Mouse (Mus musculus) forebrain, postnatal 0 days (tissue): ENCODE results near the gene Kif28. TPM values are rescaled to one million over a fixed set of nuclear protein-coding genes. Genes with fewer than 3 reads are reported as not detected.
"Not testable (repeated sequence)": the region's sequence is repeated elsewhere in the genome, so short reads cannot be mapped to it uniquely, and the experiment has no call there.

Source experiments
- ATAC-seq: fragments of 200-750 bp; cut with Nextera tagmentation; 2 replicates; pipeline ENCODE4 v1.8.0; 2017; ENCODE audit warnings: mild to moderate bottlenecking, moderate library complexity
- DNase-seq: peaks from one replicate; pipeline ENCODE4 v3.0.0-alpha.2; 2015
- H3K27ac ChIP-seq: fragments of 300-500 bp; sonication (generic); 2 replicates; pipeline ENCODE4 v1.5.1; 2014; ENCODE audit warnings: low read depth, mild to moderate bottlenecking, antibody characterized with exemption, low read length, moderate library complexity, mixed read lengths
- H3K27me3 ChIP-seq: fragments of 300-500 bp; sonication (generic); 2 replicates; pipeline ENCODE4 v1.6.1; 2014; ENCODE audit warnings: mild to moderate bottlenecking, low read length, mixed read lengths; ENCODE audit not compliant: insufficient read depth
- H3K36me3 ChIP-seq: fragments of 300-500 bp; sonication (generic); 2 replicates; pipeline ENCODE4 v1.6.1; 2014; ENCODE audit warnings: mild to moderate bottlenecking, moderate library complexity; ENCODE audit not compliant: insufficient read depth
- H3K4me1 ChIP-seq: fragments of 300-500 bp; sonication (generic); 2 replicates; pipeline ENCODE4 v1.6.1; 2014; ENCODE audit warnings: antibody characterized with exemption; ENCODE audit not compliant: insufficient read depth
- H3K4me2 ChIP-seq: fragments of 300-500 bp; sonication (generic); 2 replicates; pipeline ENCODE4 v1.6.1; 2014; ENCODE audit warnings: low read depth, mild to moderate bottlenecking, moderate library complexity
- H3K4me3 ChIP-seq: fragments of 300-500 bp; sonication (generic); 2 replicates; pipeline ENCODE4 v1.5.1; 2014; ENCODE audit warnings: low read depth, low read length, mixed read lengths
- H3K9ac ChIP-seq: fragments of 300-500 bp; sonication (generic); 2 replicates; pipeline ENCODE4 v1.6.1; 2014; ENCODE audit warnings: mild to moderate bottlenecking
- H3K9me3 ChIP-seq: fragments of 300-500 bp; sonication (generic); 2 replicates; pipeline ENCODE4 v1.6.1; 2016; ENCODE audit warnings: low read length
- CTCF ChIP-seq: sonication (generic); IDR thresholded peaks from 2 replicates; pipeline ENCODE4 v1.5.1; 2016; ENCODE audit warnings: antibody characterized with exemption, control low read depth, low read depth
- WGBS: fragments of 180-500 bp; shearing (Covaris S2); extraction: QIAGEN DNeasy Blood & Tissue Kit; methylation state at CpG from one replicate; pipeline ENCODE4 v1.1.7; 2014; 5-methylcytosine and 5-hydroxymethylcytosine counted together
- polyA plus RNA-seq: library from polyadenylated mRNA; unstranded; fragments of >200 nt; fragmentation: Nextera tagmentation; extraction: Ambion mirVana; gene quantifications from 2 replicates; pipeline ENCODE4 v1.2.1, GENCODE M21; 2015
- total RNA-seq: library from RNA; depleted of rRNA; stranded (reverse); fragments of >200 nt; gene quantifications from 2 replicates; pipeline ENCODE4 v1.2.3, GENCODE M21; 2014

Gene Kif28
- total and polyA plus RNA-seq, 2 experiments from 2014 or later, result not detected

GRCm38 (mm10) chr1:179667450-179667849, 77.6 kb downstream of the Kif28 start:
- 7% methylated on average over 7 of the region's 7 CpGs for WGBS
- no peaks in the 10 kb centered on the region for H3K27me3 ChIP-seq
- ATAC-seq, result no peak
- peaks cover 4% of the 10 kb centered on the region; the same call in 1 of the 2 replicates for H3K4me1 ChIP-seq
- H3K9ac ChIP-seq, result peak overlapping the region; percentile 90
- peak; percentile 16 for DNase-seq
- no peak for TF ChIP-seq CTCF
- H3K9me3 ChIP-seq, result no peaks in the 10 kb centered on the region
- H3K4me2 ChIP-seq, result peak overlapping the region; percentile 81
- H3K4me3 ChIP-seq, result peak overlapping the region; percentile 87
- H3K36me3 ChIP-seq, result 0 out of 2 replicates have a peak, but pooled peaks cover 5% of the 10 kb centered on the region
- H3K27ac ChIP-seq, result peak overlapping the region; percentile 78; the same call in 1 of the 2 replicates

- Histone ChIP-seq H3K36me3 (0 out of 2 replicates have a peak, but pooled peaks cover 3% of the 10 kb centered on the region), H3K4me2 (peak overlapping the region; percentile 81), H3K27me3 (no peaks in the 10 kb centered on the region), H3K4me3 (peak overlapping the region; percentile 87), H3K9ac (no peak overlapping the region), H3K9me3 (no peaks in the 10 kb centered on the region), H3K27ac (no peak overlapping the region), H3K4me1 (peaks cover 4% of the 10 kb centered on the region; the same call in 1 of the 2 replicates)
- no peak for DNase-seq
- no peak for TF ChIP-seq CTCF
- 56% methylated on average over 2 of the region's 2 CpGs for WGBS
- ATAC-seq, result no peak
These were observed 78.1 kb downstream of the Kif28 start for GRCm38 (mm10) chr1:179666971-179667370.

GRCm38 (mm10) chr1:179664309-179664930, 80.7 kb downstream of the Kif28 start:
- no peak overlapping the region for H3K4me3 ChIP-seq
- no peak overlapping the region for H3K9ac ChIP-seq
- H3K4me1 ChIP-seq, result peaks cover 4% of the 10 kb centered on the region; the same call in 1 of the 2 replicates
- H3K27ac ChIP-seq, result no peak overlapping the region
- 46% methylated on average over 4 of the region's 4 CpGs for WGBS
- no peak for TF ChIP-seq CTCF
- no peaks in the 10 kb centered on the region for H3K36me3 ChIP-seq
- no peaks in the 10 kb centered on the region for H3K27me3 ChIP-seq
- no peaks in the 10 kb centered on the region for H3K9me3 ChIP-seq
- ATAC-seq (no peak), DNase-seq (no peak)
- no peak overlapping the region for H3K4me2 ChIP-seq

GRCm38 (mm10) chr1:179663065-179663464, 82.0 kb downstream of the Kif28 start:
- 75% methylated on average over 5 of the region's 5 CpGs for WGBS
- Histone ChIP-seq H3K27me3 (no peaks in the 10 kb centered on the region), H3K9ac (no peak overlapping the region), H3K4me3 (no peak overlapping the region), H3K9me3 (no peaks in the 10 kb centered on the region), H3K4me1 (no peaks in the 10 kb centered on the region), H3K27ac (no peak overlapping the region), H3K36me3 (no peaks in the 10 kb centered on the region), H3K4me2 (no peak overlapping the region)
- ATAC-seq (no peak), DNase-seq (no peak)
- no peak for TF ChIP-seq CTCF

GRCm38 (mm10) chr1:179651224-179651623, 93.8 kb downstream of the Kif28 start:
- no peaks in the 10 kb centered on the region for H3K9me3 ChIP-seq
- no peaks in the 10 kb centered on the region for H3K36me3 ChIP-seq
- no peak for TF ChIP-seq CTCF
- H3K9ac ChIP-seq, result no peak overlapping the region
- H3K4me2 ChIP-seq, result no peak overlapping the region
- H3K4me3 ChIP-seq, result no peak overlapping the region
- ATAC-seq (no peak), DNase-seq (no peak)
- no peaks in the 10 kb centered on the region for H3K27me3 ChIP-seq
- H3K27ac ChIP-seq, result no peak overlapping the region
- H3K4me1 ChIP-seq, result no peaks in the 10 kb centered on the region
- WGBS, result 65% methylated on average over 5 of the region's 5 CpGs

- H3K4me3 ChIP-seq, result no peak overlapping the region
- H3K9me3 ChIP-seq, result no peaks in the 10 kb centered on the region
- no peak overlapping the region for H3K9ac ChIP-seq
- no peaks in the 10 kb centered on the region for H3K27me3 ChIP-seq
- DNase-seq (no peak), ATAC-seq (no peak)
- H3K4me2 ChIP-seq, result no peak overlapping the region
- WGBS, result 82% methylated on average over 4 of the region's 4 CpGs
- no peak for TF ChIP-seq CTCF
- H3K4me1 ChIP-seq, result no peaks in the 10 kb centered on the region
- no peak overlapping the region for H3K27ac ChIP-seq
- no peaks in the 10 kb centered on the region for H3K36me3 ChIP-seq
These were observed 94.8 kb downstream of the Kif28 start for GRCm38 (mm10) chr1:179650284-179650683.

- Histone ChIP-seq H3K4me2 (no peak overlapping the region), H3K36me3 (no peaks in the 10 kb centered on the region), H3K27me3 (no peaks in the 10 kb centered on the region), H3K9ac (no peak overlapping the region), H3K9me3 (no peaks in the 10 kb centered on the region), H3K4me3 (no peak overlapping the region), H3K27ac (no peak overlapping the region), H3K4me1 (no peaks in the 10 kb centered on the region)
- TF ChIP-seq CTCF, result no peak
- 68% methylated on average over 3 of the region's 3 CpGs for WGBS
- ATAC-seq, result no peak
- no peak for DNase-seq
These were observed 95.7 kb downstream of the Kif28 start for GRCm38 (mm10) chr1:179649324-179649723.

GRCm38 (mm10) chr1:179648678-179649077, 96.4 kb downstream of the Kif28 start:
- not testable (repeated sequence) for H3K9me3 ChIP-seq, H3K27me3 ChIP-seq, H3K4me2 ChIP-seq, H3K27ac ChIP-seq, H3K4me3 ChIP-seq, H3K4me1 ChIP-seq, H3K9ac ChIP-seq, H3K36me3 ChIP-seq
- DNase-seq (peak; percentile 47), ATAC-seq (peak; percentile 28; the same call in 1 of the 2 replicates)
- WGBS, result 58% methylated on average over 4 of the region's 5 CpGs
